Mouse (Mus musculus) forebrain, embryonic 11.5 days (tissue): ENCODE data around the gene Ralgps2. TPM values are rescaled to one million over a fixed set of nuclear protein-coding genes. Genes with fewer than 3 reads are reported as not detected.
A peak's percentile ranks its signal among the peaks of the same experiment; 100 is the strongest.

Source experiments
- ATAC-seq: fragments of 200-750 bp; cut with Nextera tagmentation; replicated peaks from 2 replicates; pipeline ENCODE4 v1.8.0; 2017; ENCODE audit warnings: moderate TSS enrichment; ENCODE audit not compliant: low FRiP score
- DNase-seq: peaks from one replicate; pipeline ENCODE4 v3.0.0-alpha.2; 2017; ENCODE audit warnings: low spot score
- H3K27ac ChIP-seq: fragments of 300-500 bp; sonication (generic); 2 replicates; pipeline ENCODE4 v1.5.1; 2014; ENCODE audit warnings: low read depth, low read length
- H3K27me3 ChIP-seq: fragments of 300-500 bp; sonication (generic); 2 replicates; pipeline ENCODE4 v1.6.1; 2014; ENCODE audit warnings: mild to moderate bottlenecking, low read length, mixed read lengths; ENCODE audit not compliant: control insufficient read depth, insufficient read depth
- H3K36me3 ChIP-seq: fragments of 300-500 bp; sonication (generic); 2 replicates; pipeline ENCODE4 v1.6.1; 2014; ENCODE audit warnings: mild to moderate bottlenecking, low read length, moderate library complexity, mixed read lengths; ENCODE audit not compliant: control insufficient read depth, insufficient read depth
- H3K4me1 ChIP-seq: fragments of 300-500 bp; sonication (generic); replicated peaks from 2 replicates; pipeline ENCODE4 v1.6.1; 2014; ENCODE audit warnings: low read length, mixed read lengths; ENCODE audit not compliant: control insufficient read depth, insufficient read depth
- H3K4me2 ChIP-seq: fragments of 300-500 bp; sonication (generic); 2 replicates; pipeline ENCODE4 v1.6.1; 2014; ENCODE audit warnings: low read depth, mild to moderate bottlenecking, low read length, moderate library complexity, mixed read lengths; ENCODE audit not compliant: severe bottlenecking
- H3K4me3 ChIP-seq: fragments of 300-500 bp; sonication (generic); 2 replicates; pipeline ENCODE4 v1.5.1; 2014; ENCODE audit warnings: low read depth, low read length
- H3K9ac ChIP-seq: fragments of 300-500 bp; sonication (generic); 2 replicates; pipeline ENCODE4 v1.6.1; 2014; ENCODE audit warnings: low read length
- H3K9me3 ChIP-seq: fragments of 300-500 bp; sonication (generic); 2 replicates; pipeline ENCODE4 v1.6.1; 2016; ENCODE audit warnings: low read length, mixed read lengths; ENCODE audit not compliant: control insufficient read depth
- WGBS: fragments of 180-500 bp; shearing (Covaris S2); extraction: QIAGEN DNeasy Blood & Tissue Kit; methylation state at CpG from one replicate; pipeline ENCODE4 v1.1.7; 2014; 5-methylcytosine and 5-hydroxymethylcytosine counted together
- polyA plus RNA-seq: library from polyadenylated mRNA; unstranded; fragments of >200 nt; fragmentation: Nextera tagmentation; extraction: Ambion mirVana; gene quantifications from 2 replicates; pipeline ENCODE4 v1.2.1, GENCODE M21; 2014

Ralgps2 gene
- polyA plus RNA-seq, 1 experiment from 2014 or later = 82.0 TPM

DNA sequence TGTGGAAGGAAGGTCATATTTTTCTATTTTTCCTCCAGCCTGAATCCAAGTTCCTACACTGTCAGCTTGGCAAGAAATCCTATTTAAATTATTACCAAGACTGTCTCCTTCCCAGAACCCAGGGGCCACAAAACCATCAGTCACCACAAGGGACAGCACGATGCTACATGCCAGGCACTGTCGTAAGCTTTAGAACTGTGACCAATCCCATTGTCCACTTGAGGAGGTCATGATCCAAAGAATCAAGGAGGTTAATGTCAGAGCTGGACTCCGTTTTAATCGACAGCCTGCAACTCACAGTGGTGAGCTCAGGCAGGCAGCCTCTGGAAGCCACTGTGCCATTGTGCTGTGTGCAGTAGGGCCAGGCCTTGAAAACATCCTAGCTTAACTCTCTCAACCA lies 181.1 kb downstream of the Ralgps2 start:
- DNase-seq (no peak), ATAC-seq (no peak)
- H3K9me3 ChIP-seq = no peaks in the 10 kb centered on the region
- peaks cover 5% of the 10 kb centered on the region; the same call in 1 of the 2 replicates for H3K4me1 ChIP-seq
- H3K36me3 ChIP-seq = no peaks in the 10 kb centered on the region
- 41% methylated on average over 4 of the region's 4 CpGs for WGBS
- H3K27ac ChIP-seq = no peak overlapping the region
- H3K27me3 ChIP-seq = no peaks in the 10 kb centered on the region
- no peak overlapping the region for H3K9ac ChIP-seq
- H3K4me3 ChIP-seq = no peak overlapping the region
- no peak overlapping the region for H3K4me2 ChIP-seq

GRCm38 (mm10) chr1:156754608-156755413 lies 184.6 kb downstream of the Ralgps2 start:
- H3K4me1 ChIP-seq = peaks cover 7% of the 10 kb centered on the region; the same call in 1 of the 2 replicates
- 0 out of 2 replicates have a peak overlapping the region, but pooled peaks have one; percentile 15 for H3K27ac ChIP-seq
- H3K9ac ChIP-seq = no peak overlapping the region
- no peaks in the 10 kb centered on the region for H3K36me3 ChIP-seq
- ATAC-seq (no peak), DNase-seq (no peak)
- WGBS = 58% methylated on average over 15 of the region's 15 CpGs
- no peaks in the 10 kb centered on the region for H3K27me3 ChIP-seq
- no peak overlapping the region for H3K4me3 ChIP-seq
- H3K9me3 ChIP-seq = no peaks in the 10 kb centered on the region
- H3K4me2 ChIP-seq = no peak overlapping the region

Other genes starting within 250 kb of the Ralgps2 start
- gene Fam20b, start 220.5 kb downstream of the Ralgps2 start, polyA plus RNA-seq = 22.9 and 23.4 TPM in 2 replicates
- 1.3 and 1.6 TPM in 2 replicates for gene Angptl1, start 101.1 kb downstream of the Ralgps2 start, polyA plus RNA-seq
- not detected in 2 replicates for gene Tex35, start 169.1 kb upstream of the Ralgps2 start, polyA plus RNA-seq